Mouse (Mus musculus) heart, adult 2 months (tissue): ENCODE measurements around the gene Msrb3. TPM values are rescaled to one million over a fixed set of nuclear protein-coding genes. Genes with fewer than 3 reads are reported as not detected.
A peak's percentile ranks its signal among the peaks of the same experiment; 100 is the strongest.

ENCODE experiments used
- DNase-seq, 2 experiments: peaks; one replicate each; pipeline ENCODE4 v3.0.0; 2021
- H3K27ac ChIP-seq: fragments of 200-600 bp; 2 replicates; pipeline ENCODE4 v1.8.1; 2022
- H3K27me3 ChIP-seq: fragments of 200-500 bp; 2 replicates; pipeline ENCODE4 v1.6.1; 2012; ENCODE audit warnings: mild to moderate bottlenecking, low read length, inconsistent platforms, mixed read lengths; ENCODE audit not compliant: control insufficient read depth, insufficient read depth
- H3K36me3 ChIP-seq: fragments of 200-500 bp; 2 replicates; pipeline ENCODE4 v1.6.1; 2012; ENCODE audit warnings: low read length, inconsistent platforms; ENCODE audit not compliant: control insufficient read depth, insufficient read depth
- H3K4me1 ChIP-seq: fragments of 200-500 bp; 2 replicates; pipeline ENCODE4 v1.6.1; 2011; ENCODE audit warnings: low read length; ENCODE audit not compliant: control insufficient read depth, insufficient read depth
- H3K4me3 ChIP-seq: fragments of 200-600 bp; 2 replicates; pipeline ENCODE4 v1.8.1; 2022
- H3K79me2 ChIP-seq: fragments of 200-500 bp; replicated peaks from 2 replicates; pipeline ENCODE4 v1.6.1; 2012; ENCODE audit warnings: mild to moderate bottlenecking, inconsistent platforms, low read length, moderate library complexity, mixed read lengths; ENCODE audit not compliant: control insufficient read depth, insufficient read depth
- H3K9ac ChIP-seq: fragments of 200-500 bp; 2 replicates; pipeline ENCODE4 v1.6.1; 2012; ENCODE audit warnings: low read depth, mild to moderate bottlenecking, control low read depth, inconsistent platforms, low read length, mixed read lengths
- CTCF ChIP-seq: fragments of 200-600 bp; IDR thresholded peaks from 2 replicates; pipeline ENCODE4 v1.8.1; 2022; ENCODE audit warnings: antibody characterized with exemption, mild to moderate bottlenecking, moderate library complexity
- EP300 ChIP-seq: fragments of 200-500 bp; IDR thresholded peaks from 2 replicates; pipeline ENCODE4 v1.6.1; 2011; ENCODE audit warnings: low read depth, low read length, control low read depth; ENCODE audit not compliant: insufficient read depth
- POLR2A ChIP-seq: fragments of 200-500 bp; IDR thresholded peaks from 2 replicates; pipeline ENCODE4 v1.6.1; 2011; ENCODE audit warnings: mild to moderate bottlenecking, low read depth, low read length, control low read depth; ENCODE audit not compliant: insufficient read depth
- WGBS: fragments of 180-500 bp; shearing (Covaris S2); methylation state at CpG from one replicate; pipeline ENCODE4 v1.1.7; 2018; 5-methylcytosine and 5-hydroxymethylcytosine counted together
- intact Hi-C: fragments of 180-260 bp; cut with DNase I; formaldehyde crosslinking; loops from one replicate; pipeline ENCODE4 v1.15.1; 2025
- polyA plus RNA-seq: library from polyadenylated mRNA; depleted of rRNA; stranded (reverse); fragments of >200 nt; gene quantifications from 2 replicates; pipeline ENCODE4 v1.2.3, GENCODE M21; 2012
- total RNA-seq, 2 experiments: library from RNA; stranded (reverse); gene quantifications; 2 replicates each; pipeline ENCODE4 v1.2.3; 2021

The Msrb3 gene
- total and polyA plus RNA-seq, 3 experiments = 53.5 to 92.5 (median 88.7) TPM

- peak in 1 of 2 experiments; percentile 15 for DNase-seq
- Histone ChIP-seq H3K79me2 (no peaks in the 10 kb centered on the region; the same call in 1 of the 2 replicates), H3K4me1 (peaks cover 14% of the 10 kb centered on the region), H3K36me3 (peaks cover 11% of the 10 kb centered on the region), H3K27ac (peak overlapping the region; percentile 41), H3K4me3 (no peak overlapping the region), H3K27me3 (no peaks in the 10 kb centered on the region), H3K9ac (no peak overlapping the region)
- intact Hi-C loops = loop anchor here (5.0 kb wide), 1 partner anchor 82 kb away; the partner anchor contains the start of gene Lemd3
- WGBS = 40% methylated on average over 15 of the region's 15 CpGs
- TF ChIP-seq EP300 (no peak), CTCF (no peak), POLR2A (no peak)
These were observed 3.7 kb downstream of the Msrb3 start for GRCm38 (mm10) chr10:120894978-120895898.

GRCm38 (mm10) chr10:120893938-120894337 is 5.0 kb downstream of the Msrb3 start:
- Histone ChIP-seq H3K4me1 (peaks cover 14% of the 10 kb centered on the region), H3K9ac (no peak overlapping the region), H3K27me3 (no peaks in the 10 kb centered on the region), H3K27ac (no peak overlapping the region), H3K4me3 (no peak overlapping the region), H3K79me2 (peaks cover 2% of the 10 kb centered on the region; the same call in 1 of the 2 replicates), H3K36me3 (peaks cover 11% of the 10 kb centered on the region)
- intact Hi-C loops = no loop called here
- DNase-seq = no peak
- WGBS = 33% methylated on average over 4 of the region's 4 CpGs
- no peak for TF ChIP-seq CTCF
- no peak for TF ChIP-seq EP300
- TF ChIP-seq POLR2A = no peak

- intact Hi-C loops = no loop called here
These were observed 7.8 kb downstream of the Msrb3 start for GRCm38 (mm10) chr10:120891131-120891530.

GRCm38 (mm10) chr10:120890592-120890991 is 8.3 kb downstream of the Msrb3 start:
- Histone ChIP-seq H3K79me2 (peaks cover 2% of the 10 kb centered on the region; the same call in 1 of the 2 replicates), H3K4me3 (no peak overlapping the region), H3K36me3 (peaks cover 10% of the 10 kb centered on the region), H3K4me1 (peaks cover 8% of the 10 kb centered on the region), H3K27ac (no peak overlapping the region), H3K27me3 (no peaks in the 10 kb centered on the region), H3K9ac (no peak overlapping the region)
- no peak for DNase-seq
- intact Hi-C loops = no loop called here
- 100% methylated on average over 1 of the region's 1 CpGs for WGBS
- TF ChIP-seq POLR2A (no peak), EP300 (no peak), CTCF (no peak)

More at GRCm38 (mm10) chr10:120891131-120891530, 7.8 kb downstream of the Msrb3 start:
- no peak overlapping the region for H3K4me3 ChIP-seq
- DNase-seq = no peak
- H3K9ac ChIP-seq = no peak overlapping the region
- H3K27ac ChIP-seq = no peak overlapping the region
- TF ChIP-seq POLR2A = no peak
- no peak for TF ChIP-seq CTCF
- no peak for TF ChIP-seq EP300
- H3K27me3 ChIP-seq = no peaks in the 10 kb centered on the region
- H3K36me3 ChIP-seq = peaks cover 11% of the 10 kb centered on the region
- peaks cover 11% of the 10 kb centered on the region for H3K4me1 ChIP-seq
- WGBS = 82% methylated on average over 4 of the region's 4 CpGs
- peaks cover 2% of the 10 kb centered on the region; the same call in 1 of the 2 replicates for H3K79me2 ChIP-seq

GRCm38 (mm10) chr10:120888531-120888930 is 10.4 kb downstream of the Msrb3 start:
- no peak for TF ChIP-seq EP300
- TF ChIP-seq POLR2A = no peak
- no peak for TF ChIP-seq CTCF
- H3K36me3 ChIP-seq = peaks cover 10% of the 10 kb centered on the region
- DNase-seq = no peak
- H3K4me1 ChIP-seq = peaks cover 7% of the 10 kb centered on the region
- H3K9ac ChIP-seq = no peak overlapping the region
- no peak overlapping the region for H3K4me3 ChIP-seq
- no peaks in the 10 kb centered on the region for H3K27me3 ChIP-seq
- intact Hi-C loops = no loop called here
- WGBS = 94% methylated on average over 8 of the region's 8 CpGs
- H3K79me2 ChIP-seq = peaks cover 6% of the 10 kb centered on the region
- no peak overlapping the region for H3K27ac ChIP-seq

- no peak for TF ChIP-seq CTCF
- no peak for TF ChIP-seq POLR2A
- H3K27ac ChIP-seq = no peak overlapping the region
- intact Hi-C loops = no loop called here
These were observed 14.7 kb downstream of the Msrb3 start for GRCm38 (mm10) chr10:120884220-120884619.

More at GRCm38 (mm10) chr10:120884220-120884619, 14.7 kb downstream of the Msrb3 start:
- Histone ChIP-seq H3K79me2 (peaks cover 5% of the 10 kb centered on the region), H3K4me1 (peaks cover 16% of the 10 kb centered on the region), H3K4me3 (no peak overlapping the region), H3K27me3 (no peaks in the 10 kb centered on the region), H3K36me3 (peaks cover 19% of the 10 kb centered on the region), H3K9ac (no peak overlapping the region)
- 82% methylated on average over 14 of the region's 14 CpGs for WGBS
- DNase-seq = no peak
